In genomic region chr8:72382395-72382794, GRCm38 (mm10) we compare ENCODE assay signal across 12 mouse cellular contexts. TPM values are rescaled to one million over a fixed set of nuclear protein-coding genes. Genes with fewer than 3 reads are reported as not detected.
A peak's percentile ranks its signal among the peaks of the same experiment; 100 is the strongest.
DNase-seq lines count a peak whose midpoint lies in the region; ATAC-seq and TF ChIP-seq lines count a peak whose summit lies in the region.
"Had no signal": no experiment of that assay in that cellular context is flagged by ENCODE, and none has a peak within 500 bp of the region (broad histone marks: within the 10 kb centered on the region; RNA-seq: fewer than 3 reads in every experiment).

No protein-coding gene starts in this region.

- H3K27ac ChIP-seq in forebrain, embryonic 14.5 days (ENCODE audit: low read depth, low read length), result no peak overlapping the region
- no peak overlapping the region for H3K27ac ChIP-seq in forebrain, embryonic 15.5 days (replicated peaks)
- no peak overlapping the region for H3K27ac ChIP-seq in liver, adult 2 months (replicated peaks; ENCODE audit: insufficient read depth, low read depth, low read length)
- H3K27ac ChIP-seq in liver, embryonic 12.5 days, result no peak overlapping the region
- H3K27ac ChIP-seq: neural tube, embryonic 15.5 days had no signal

- WGBS in forebrain, embryonic 14.5 days, result 59% methylated on average over 5 of the region's 5 CpGs
- 50% methylated on average over 5 of the region's 5 CpGs for WGBS in forebrain, embryonic 15.5 days
- 74% methylated on average over 5 of the region's 5 CpGs for WGBS in liver, adult 2 months
- whole genome bisulfite sequencing in liver, embryonic 12.5 days (ENCODE audit: insufficient replicate concordance), result 63% methylated on average over 5 of the region's 5 CpGs

- H3K9ac ChIP-seq in forebrain, embryonic 14.5 days (ENCODE audit: low read length), result no peak overlapping the region
- H3K9ac ChIP-seq in forebrain, embryonic 15.5 days (replicated peaks), result no peak overlapping the region
- no peak overlapping the region for H3K9ac ChIP-seq in liver, adult 2 months (ENCODE audit: low read depth, low read length)
- H3K9ac ChIP-seq in liver, embryonic 12.5 days, result no peak overlapping the region
- H3K9ac ChIP-seq: heart, embryonic 12.5 days; neural tube, embryonic 15.5 days had no signal

- DNase-seq in forebrain, embryonic 14.5 days (ENCODE audit: low spot score), result peak; percentile 5
- DNase-seq in liver, adult 2 months (ENCODE audit: extremely low read depth, low read depth, low spot score), result no peak
- DNase-seq in 3T3-L1 (ENCODE audit: low read depth, low spot score), result peak; percentile 25
- DNase-seq in ZHBTc4 (ENCODE audit: low read depth, low spot score), result peak; percentile 74
- no peak for DNase-seq in testis, postnatal 14 days (ENCODE audit: low spot score)
- no peak for DNase-seq in spleen, adult 18-20 months
- DNase-seq: kidney, postnatal 25 days had no signal

- no peak for ATAC-seq in forebrain, embryonic 14.5 days
- no peak for ATAC-seq in forebrain, embryonic 15.5 days (replicated peaks)
- no peak for ATAC-seq in liver, embryonic 12.5 days

- H3K4me3 ChIP-seq in forebrain, embryonic 14.5 days (ENCODE audit: low read depth, low read length), result no peak overlapping the region
- no peak overlapping the region for H3K4me3 ChIP-seq in forebrain, embryonic 15.5 days
- H3K4me3 ChIP-seq in liver, adult 2 months (ENCODE audit: insufficient read depth, low read depth, low read length), result no peak overlapping the region
- no peak overlapping the region for H3K4me3 ChIP-seq in liver, embryonic 12.5 days
- H3K4me3 ChIP-seq: erythroblast, embryonic 14.5 days; heart, embryonic 12.5 days; neural tube, embryonic 15.5 days had no signal

- no peaks in the 10 kb centered on the region for H3K4me1 ChIP-seq in forebrain, embryonic 14.5 days (ENCODE audit: control insufficient read depth, insufficient read depth, low read length)
- no peaks in the 10 kb centered on the region for H3K4me1 ChIP-seq in forebrain, embryonic 15.5 days
- H3K4me1 ChIP-seq in liver, adult 2 months (ENCODE audit: control insufficient read depth, insufficient read depth, low read length), result peaks cover 2% of the 10 kb centered on the region; the same call in 1 of the 2 replicates
- H3K4me1 ChIP-seq in liver, embryonic 12.5 days, result no peaks in the 10 kb centered on the region
- H3K4me1 ChIP-seq: heart, embryonic 12.5 days; neural tube, embryonic 15.5 days had no signal

- H3K27me3 ChIP-seq in forebrain, embryonic 14.5 days (replicated peaks; ENCODE audit: control insufficient read depth, insufficient read depth, low read length), result no peaks in the 10 kb centered on the region
- H3K27me3 ChIP-seq in forebrain, embryonic 15.5 days, result no peaks in the 10 kb centered on the region
- H3K27me3 ChIP-seq in liver, adult 2 months (ENCODE audit: control insufficient read depth, insufficient read depth, low read length), result no peaks in the 10 kb centered on the region
- no peaks in the 10 kb centered on the region for H3K27me3 ChIP-seq in liver, embryonic 12.5 days (replicated peaks)
- H3K27me3 ChIP-seq: heart, embryonic 12.5 days; neural tube, embryonic 15.5 days had no signal

- H3K4me2 ChIP-seq in forebrain, embryonic 14.5 days (ENCODE audit: low read length), result no peak overlapping the region
- no peak overlapping the region for H3K4me2 ChIP-seq in forebrain, embryonic 15.5 days (replicated peaks)
- no peak overlapping the region for H3K4me2 ChIP-seq in liver, embryonic 12.5 days
- H3K4me2 ChIP-seq: heart, embryonic 12.5 days; neural tube, embryonic 15.5 days had no signal

- no peak for TF ChIP-seq POLR2A in liver, adult 2 months (IDR thresholded peaks at IDR 0.05; ENCODE audit: extremely low read depth, insufficient read depth, low read length)

- H3K36me3 ChIP-seq in forebrain, embryonic 14.5 days (ENCODE audit: control insufficient read depth, insufficient read depth, low read length), result peaks cover 100% of the 10 kb centered on the region
- peaks cover 97% of the 10 kb centered on the region for H3K36me3 ChIP-seq in forebrain, embryonic 15.5 days
- H3K36me3 ChIP-seq in liver, adult 2 months (ENCODE audit: control insufficient read depth, insufficient read depth, low read length), result peaks cover 38% of the 10 kb centered on the region
- peaks cover 100% of the 10 kb centered on the region for H3K36me3 ChIP-seq in liver, embryonic 12.5 days

- no peaks in the 10 kb centered on the region for H3K9me3 ChIP-seq in forebrain, embryonic 14.5 days (replicated peaks; ENCODE audit: control insufficient read depth, low read length)
- no peaks in the 10 kb centered on the region for H3K9me3 ChIP-seq in forebrain, embryonic 15.5 days
- H3K9me3 ChIP-seq in liver, embryonic 12.5 days (replicated peaks), result no peaks in the 10 kb centered on the region
- H3K9me3 ChIP-seq: heart, embryonic 12.5 days; neural tube, embryonic 15.5 days had no signal

- no peaks in the 10 kb centered on the region for H3K79me2 ChIP-seq in liver, adult 2 months (ENCODE audit: control insufficient read depth, insufficient read depth, low read length)

- peak; percentile 29; the same call in 1 of the 2 replicates for TF ChIP-seq CTCF in liver, adult 2 months (IDR thresholded peaks at IDR 0.05; ENCODE audit: low read depth, low read length)

RNA-seq across cellular contexts. Expression of gene Eps15l1, which starts 38.9 kb away (rescaled TPM):
- 57.8 and 65.5 TPM in 2 replicates for polyA plus RNA-seq in forebrain, embryonic 14.5 days (2014; fragmentation: Nextera tagmentation; extraction: Ambion mirVana)
- 62.3 and 63.1 TPM in 2 replicates for polyA plus RNA-seq in forebrain, embryonic 15.5 days (2015; fragmentation: Nextera tagmentation; extraction: Ambion mirVana)
- total RNA-seq in liver, adult 2 months (2014; rRNA removed), result 9.0 and 9.5 TPM in 2 replicates
- polyA plus RNA-seq in liver, adult 2 months (2012; rRNA removed), result 8.7 and 13.0 TPM in 2 replicates
- polyA plus RNA-seq in liver, embryonic 12.5 days (2016; fragmentation: Nextera tagmentation; extraction: Ambion mirVana), result 28.9 and 29.8 TPM in 2 replicates

Comparison
In these comparisons a context has a peak if more than half of its experiments do, and no peak if none do; other contexts are left out.
1. DNase-seq: peak in forebrain, embryonic 14.5 days (single experiment), 3T3-L1 (single experiment) and ZHBTc4 (single experiment); none in liver, adult 2 months (single experiment), testis, postnatal 14 days (single experiment) and spleen, adult 18-20 months (0 of 2).